Mouse (Mus musculus) heart, adult 2 months (tissue): ENCODE data around the gene Vwa5b2.

Source experiments
- CTCF ChIP-seq: fragments of 200-600 bp; IDR thresholded peaks from 2 replicates; pipeline ENCODE4 v1.8.1; 2022; ENCODE audit warnings: antibody characterized with exemption, mild to moderate bottlenecking, moderate library complexity
- POLR2A ChIP-seq: fragments of 200-500 bp; IDR thresholded peaks from 2 replicates; pipeline ENCODE4 v1.6.1; 2011; ENCODE audit warnings: mild to moderate bottlenecking, low read depth, low read length, control low read depth; ENCODE audit not compliant: insufficient read depth

DNA sequence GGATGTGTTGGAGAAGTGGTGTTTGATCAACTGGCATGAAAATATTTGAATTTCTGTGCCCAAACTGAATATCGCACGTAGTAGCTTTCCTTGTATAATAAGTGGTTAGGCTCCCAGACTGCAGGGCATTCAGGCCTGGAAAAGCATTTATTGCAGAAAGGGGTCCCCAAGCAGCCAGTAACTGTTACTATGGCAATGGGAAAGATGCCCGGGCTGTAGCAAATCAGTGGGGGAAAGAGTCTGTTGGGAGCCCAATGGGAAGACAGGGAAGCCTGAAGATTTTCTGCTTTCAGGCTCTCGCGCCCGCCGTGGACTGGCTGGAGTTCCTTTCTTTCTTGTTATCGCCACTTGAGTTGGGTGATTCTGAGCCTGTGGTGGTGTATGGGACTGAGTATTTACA is 49.1 kb downstream of the Vwa5b2 start:
- no peak for TF ChIP-seq CTCF
- no peak for TF ChIP-seq POLR2A
